Mouse (Mus musculus): ENCODE results near the gene Selenos.

GRCm38 (mm10) chr7:66120702-66121396 is 41.4 kb downstream of the Selenos start:
- TF ChIP-seq CTCF (IDR thresholded peaks at IDR 0.05; ENCODE audit: low read depth): no peak
- TF ChIP-seq EP300 (IDR thresholded peaks at IDR 0.05; ENCODE audit: low read depth): no peak

All from liver, postnatal 0 days (tissue).